Mouse (Mus musculus) brown adipose tissue, adult 24 weeks (tissue): ENCODE results near the gene Usp49. TPM values are rescaled to one million over a fixed set of nuclear protein-coding genes. Genes with fewer than 3 reads are reported as not detected.

ENCODE experiments used
- H3K27ac ChIP-seq: fragments of 200-500 bp; replicated peaks from 2 replicates; pipeline ENCODE4 v1.5.1; 2012; ENCODE audit warnings: low read depth, mild to moderate bottlenecking, low read length
- H3K4me1 ChIP-seq: fragments of 200-500 bp; 2 replicates; pipeline ENCODE4 v1.6.1; 2012; ENCODE audit warnings: low read length, mixed read lengths; ENCODE audit not compliant: control insufficient read depth, insufficient read depth, insufficient read length
- H3K4me3 ChIP-seq: fragments of 200-500 bp; 2 replicates; pipeline ENCODE4 v1.5.1; 2012; ENCODE audit warnings: low read depth, mild to moderate bottlenecking, low read length, moderate library complexity; ENCODE audit not compliant: insufficient read depth
- polyA plus RNA-seq: library from polyadenylated mRNA; stranded (reverse); fragments of >200 nt; gene quantifications from 2 replicates; pipeline ENCODE4 v1.2.4, GENCODE M21; 2012; ENCODE audit not compliant: missing spikeins, insufficient read depth, insufficient read length

Usp49 gene
- polyA plus RNA-seq, 1 experiment, result 2.1 TPM

- Histone ChIP-seq H3K4me1 (no peaks in the 10 kb centered on the region), H3K27ac (no peak overlapping the region), H3K4me3 (no peak overlapping the region)
Measured at GRCm38 (mm10) chr17:47703556-47703955, 73.1 kb downstream of the Usp49 start.

- Histone ChIP-seq H3K4me1 (no peaks in the 10 kb centered on the region), H3K27ac (no peak overlapping the region), H3K4me3 (no peak overlapping the region)
Measured at GRCm38 (mm10) chr17:47704692-47705091, 74.2 kb downstream of the Usp49 start.

- H3K27ac ChIP-seq, result no peak overlapping the region
- no peaks in the 10 kb centered on the region for H3K4me1 ChIP-seq
- H3K4me3 ChIP-seq, result no peak overlapping the region
Measured at GRCm38 (mm10) chr17:47706196-47706595, 75.7 kb downstream of the Usp49 start.

- no peak overlapping the region for H3K27ac ChIP-seq
- H3K4me1 ChIP-seq, result no peaks in the 10 kb centered on the region
- H3K4me3 ChIP-seq, result no peak overlapping the region
Measured at GRCm38 (mm10) chr17:47707961-47708360, 77.5 kb downstream of the Usp49 start.

- Histone ChIP-seq H3K27ac (no peak overlapping the region), H3K4me1 (no peaks in the 10 kb centered on the region), H3K4me3 (no peak overlapping the region)
Measured at GRCm38 (mm10) chr17:47708972-47709371, 78.5 kb downstream of the Usp49 start.

- H3K4me3 ChIP-seq, result no peak overlapping the region
- H3K27ac ChIP-seq, result no peak overlapping the region
- H3K4me1 ChIP-seq, result no peaks in the 10 kb centered on the region
Measured at GRCm38 (mm10) chr17:47710036-47710435, 79.5 kb downstream of the Usp49 start.

GRCm38 (mm10) chr17:47711883-47712282 lies 81.4 kb downstream of the Usp49 start:
- Histone ChIP-seq H3K4me1 (no peaks in the 10 kb centered on the region), H3K4me3 (no peak overlapping the region)

GRCm38 (mm10) chr17:47712889-47713571 lies 82.5 kb downstream of the Usp49 start:
- Histone ChIP-seq H3K4me3 (no peak overlapping the region), H3K27ac (no peak overlapping the region), H3K4me1 (no peaks in the 10 kb centered on the region)

More at GRCm38 (mm10) chr17:47711883-47712282, 81.4 kb downstream of the Usp49 start:
- no peak overlapping the region for H3K27ac ChIP-seq

- Histone ChIP-seq H3K4me3 (no peak overlapping the region), H3K4me1 (no peaks in the 10 kb centered on the region), H3K27ac (no peak overlapping the region)
Measured at GRCm38 (mm10) chr17:47715037-47715436, 84.5 kb downstream of the Usp49 start.

- H3K27ac ChIP-seq, result no peak overlapping the region
- no peak overlapping the region for H3K4me3 ChIP-seq
- H3K4me1 ChIP-seq, result no peaks in the 10 kb centered on the region
Measured at GRCm38 (mm10) chr17:47721183-47721582, 90.7 kb downstream of the Usp49 start.

GRCm38 (mm10) chr17:47726566-47726965 lies 96.1 kb downstream of the Usp49 start, which contains the start of gene Pgc:
Gene Pgc (plus strand): TSS chr17:47726842.
- Histone ChIP-seq H3K4me3 (no peak within 1 kb of the TSS), H3K27ac (no peak within 1 kb of the TSS), H3K4me1 (no peaks in the 10 kb centered on the region)

GRCm38 (mm10) chr17:47730633-47731575 lies 100.4 kb downstream of the Usp49 start:
- H3K4me3 ChIP-seq, result no peak overlapping the region
- no peak overlapping the region for H3K27ac ChIP-seq
- no peaks in the 10 kb centered on the region for H3K4me1 ChIP-seq

- no peak overlapping the region for H3K27ac ChIP-seq
Measured at GRCm38 (mm10) chr17:47735553-47736100, 105.1 kb downstream of the Usp49 start.

More at GRCm38 (mm10) chr17:47735553-47736100, 105.1 kb downstream of the Usp49 start:
- H3K4me1 ChIP-seq, result peaks cover 13% of the 10 kb centered on the region
- no peak overlapping the region for H3K4me3 ChIP-seq
